Mouse (Mus musculus): ENCODE results near the gene Jkamp. TPM values are rescaled to one million over a fixed set of nuclear protein-coding genes. Genes with fewer than 3 reads are reported as not detected.

Gene Jkamp
- total RNA-seq, 2 experiments from 2014 or later: 10.4 to 11.4 TPM

DNA sequence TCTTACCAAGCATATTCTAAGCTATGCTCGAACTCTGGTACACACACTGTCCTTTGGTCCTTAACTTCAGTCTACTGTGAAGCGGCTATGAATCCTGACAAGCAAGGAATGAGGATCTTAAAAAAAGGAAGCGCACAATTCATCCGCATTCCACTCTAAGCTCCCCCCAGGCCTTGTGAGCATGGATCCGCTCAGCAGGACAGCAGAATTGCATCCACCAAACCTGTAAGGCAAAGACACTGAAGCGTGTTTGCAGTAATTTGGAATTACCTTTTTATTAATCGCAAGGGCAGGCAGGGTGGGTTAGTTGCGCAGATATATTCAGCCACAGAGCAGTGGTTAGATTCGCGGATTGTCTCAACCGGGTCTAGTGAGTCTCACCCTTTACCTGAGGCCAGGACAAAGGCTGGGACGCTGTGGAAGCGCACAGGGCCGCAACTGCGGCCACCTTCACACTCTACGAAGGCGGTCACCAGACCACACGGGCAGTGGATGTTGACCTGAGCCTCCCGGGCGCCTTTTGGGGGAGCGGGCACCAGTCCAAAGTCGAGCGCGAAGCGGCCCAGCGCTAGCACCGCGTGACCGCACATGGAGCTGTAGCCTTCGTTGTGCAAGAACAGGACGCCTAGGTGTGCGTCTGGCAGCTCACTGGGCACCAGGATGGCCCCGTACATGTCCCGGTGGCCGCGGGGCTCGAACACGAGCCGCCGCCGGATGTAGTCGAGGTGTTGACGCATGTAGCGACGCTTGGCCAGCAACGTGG, 947 bp upstream of the Jkamp start:
- no peak for DNase-seq
- intact Hi-C loops (cut with DNase I): no loop called here

DNA sequence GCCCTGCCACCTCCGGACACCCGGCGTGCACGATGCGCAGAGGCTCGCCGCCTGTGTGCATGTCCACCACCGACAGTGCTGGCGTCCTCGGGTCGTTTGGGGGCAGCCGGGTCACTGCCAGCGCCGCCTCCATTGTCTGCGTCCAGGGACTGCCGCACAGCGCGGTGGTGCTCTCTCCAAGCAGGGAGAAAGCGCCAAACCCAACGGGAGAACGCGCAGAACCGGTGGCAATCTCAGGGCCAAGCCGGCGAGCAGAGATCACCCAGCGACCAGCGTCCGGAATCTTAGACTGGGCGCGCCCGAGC, 413 bp upstream of the Jkamp start:
- intact Hi-C loops (cut with DNase I): no loop called here
- DNase-seq: no peak

DNA sequence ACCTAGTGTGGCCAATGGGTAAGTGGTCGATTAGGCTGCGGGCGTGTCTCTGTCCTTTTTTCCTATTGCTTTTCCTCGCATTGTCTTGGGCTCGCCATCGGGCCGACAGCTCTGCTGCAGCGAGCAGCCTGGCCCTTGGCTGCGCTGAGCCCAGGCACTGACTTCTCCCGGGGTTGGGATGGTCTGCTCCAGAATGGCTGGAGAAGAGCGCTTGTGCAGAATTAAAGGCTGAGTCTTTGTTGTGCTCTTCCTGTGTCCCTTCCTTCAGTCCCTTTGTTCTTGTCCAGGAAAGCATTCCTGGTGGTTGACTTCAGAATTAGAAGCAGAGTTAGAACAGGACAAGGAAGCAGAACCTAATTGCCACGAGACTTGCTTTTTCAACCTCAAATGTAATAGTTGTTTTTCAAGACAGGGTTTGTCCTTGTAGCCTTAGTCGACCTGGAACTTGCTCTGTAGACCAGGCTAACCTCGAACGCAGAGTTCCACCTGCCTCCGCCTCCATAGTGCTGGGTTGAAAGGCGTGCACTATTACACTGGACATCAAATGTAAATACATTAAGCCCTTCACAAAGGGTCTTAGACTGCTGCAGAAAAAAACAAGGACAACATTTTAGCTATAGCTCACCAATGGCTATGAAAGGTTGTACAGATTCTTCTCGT, 907 bp downstream of the Jkamp start:
- DNase-seq: no peak
- intact Hi-C loops (cut with DNase I): no loop called here

DNA sequence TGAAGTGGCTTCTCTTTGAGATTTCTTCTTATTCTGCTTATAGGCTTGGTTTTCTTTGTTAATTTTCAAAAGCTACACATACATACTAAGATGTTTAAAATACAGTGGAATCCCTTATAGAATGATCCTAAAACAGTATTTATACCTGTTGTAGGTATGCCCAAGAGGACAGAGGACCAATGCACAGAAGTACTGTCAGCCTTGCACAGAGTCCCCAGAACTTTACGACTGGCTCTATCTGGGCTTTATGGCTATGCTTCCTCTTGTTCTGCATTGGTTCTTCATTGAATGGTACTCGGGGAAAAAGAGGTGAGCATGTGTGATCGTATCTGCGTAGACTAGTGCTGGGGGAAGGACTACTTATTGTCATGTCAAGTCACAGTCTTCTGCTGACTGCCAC, 4.4 kb downstream of the Jkamp start:
- no peak for DNase-seq
- intact Hi-C loops (cut with DNase I): no loop called here

DNA sequence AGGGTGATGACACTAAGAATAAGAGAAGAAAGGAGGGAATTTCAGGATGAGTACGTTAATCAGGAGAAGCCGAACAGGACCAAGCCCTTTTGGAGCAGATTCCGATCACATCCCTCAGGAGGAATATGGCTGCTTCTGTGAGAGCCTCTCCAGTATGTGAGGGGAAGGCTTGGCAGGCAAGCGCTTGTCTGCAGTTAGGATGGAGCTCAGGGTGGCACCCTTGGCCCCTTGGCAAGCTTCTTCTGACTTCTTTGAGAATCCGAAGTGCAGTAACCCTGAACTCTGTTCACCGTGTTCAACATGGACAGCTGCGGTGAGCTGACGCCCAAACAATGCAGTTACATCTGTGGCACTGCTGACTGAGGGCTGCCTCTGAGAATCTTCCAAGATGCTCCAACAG, 11.6 kb downstream of the Jkamp start:
- DNase-seq: no peak
- intact Hi-C loops (cut with DNase I): no loop called here

DNA sequence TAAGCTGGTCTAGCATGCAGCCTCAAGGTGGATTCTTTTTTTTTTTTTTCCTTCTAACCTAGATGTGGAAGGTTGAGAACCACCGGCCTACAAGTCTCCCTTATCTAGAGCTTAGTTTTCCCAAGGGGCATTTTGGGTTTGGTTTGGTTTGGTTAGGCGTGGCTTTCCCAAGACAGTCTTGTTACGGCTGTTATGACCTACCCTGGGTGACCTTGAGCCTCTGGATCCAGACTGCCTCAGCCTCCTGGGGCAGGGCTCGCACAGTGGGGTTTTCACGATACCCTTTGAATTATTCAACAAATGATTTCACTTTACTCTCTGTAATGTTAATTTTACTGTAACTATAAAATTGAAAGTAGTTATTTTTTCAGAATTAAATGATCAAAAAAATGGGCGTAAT, 17.4 kb downstream of the Jkamp start:
- intact Hi-C loops (cut with DNase I): loop anchor here (5.0 to 10.0 kb wide), 2 partner anchors 325 to 552 kb away; no protein-coding TSS in a partner anchor
- no peak for DNase-seq

DNA sequence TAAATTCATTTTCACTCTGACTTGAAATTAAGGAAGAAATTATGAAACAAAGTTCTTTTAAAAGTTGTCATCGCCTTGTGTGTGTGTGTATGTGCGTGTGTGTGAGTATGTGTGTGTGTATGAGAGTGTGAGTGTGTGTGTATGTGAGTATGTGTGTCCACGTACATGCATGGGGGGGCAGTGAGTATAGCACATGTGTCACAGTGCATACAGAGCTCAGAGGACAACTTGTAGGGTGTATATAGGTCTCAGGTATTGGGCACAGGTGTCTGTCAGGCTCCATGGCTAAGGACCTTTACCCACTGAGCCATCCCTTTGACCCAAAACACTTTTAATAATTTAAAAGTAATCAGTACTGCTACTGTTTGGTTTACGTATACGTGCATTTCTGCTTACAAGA, 18.6 kb downstream of the Jkamp start:
- no peak for DNase-seq
- intact Hi-C loops (cut with DNase I): loop anchor here (5.0 to 10.0 kb wide), 2 partner anchors 323 to 551 kb away; no protein-coding TSS in a partner anchor

DNA sequence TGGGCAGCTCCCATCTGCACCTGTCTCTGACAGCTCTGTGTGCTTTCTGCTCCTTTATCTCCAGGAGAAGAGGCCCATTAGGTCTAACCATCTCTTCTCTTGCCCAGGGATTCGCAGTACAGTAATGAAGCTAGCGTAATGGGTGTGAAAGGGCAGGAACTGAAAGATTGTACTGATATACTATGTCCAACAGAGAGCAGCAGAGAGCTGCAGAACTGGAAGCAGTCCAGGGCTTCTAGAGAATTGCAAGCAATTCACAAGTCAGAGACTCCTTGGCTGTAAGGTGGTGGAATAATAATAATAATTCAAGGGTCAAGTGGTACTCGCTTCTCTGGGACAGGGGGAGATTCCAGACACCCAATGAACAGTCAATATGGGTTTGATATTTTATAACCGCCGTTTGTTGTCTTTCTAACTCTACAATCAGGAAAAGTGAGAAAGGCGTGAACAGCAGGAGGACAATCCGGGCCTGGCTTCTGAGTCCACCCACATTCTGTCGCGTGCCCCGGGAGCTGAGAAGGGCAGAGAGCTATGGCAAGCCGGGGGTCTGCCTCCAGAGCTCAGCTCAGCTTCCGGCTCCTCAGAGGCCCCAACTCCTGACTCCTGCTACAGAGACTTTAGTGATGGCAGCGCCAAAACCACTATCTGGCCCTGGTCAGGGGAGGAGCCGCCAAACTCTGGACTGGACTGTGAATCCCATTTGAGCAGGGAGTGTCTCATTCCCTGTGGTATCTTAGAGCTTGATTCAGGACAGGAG, 19.3 kb downstream of the Jkamp start:
- peak; percentile 33 to 44 for DNase-seq
- intact Hi-C loops (cut with DNase I): loop anchor here (5.0 to 10.0 kb wide), 2 partner anchors 323 to 550 kb away; no protein-coding TSS in a partner anchor

DNA sequence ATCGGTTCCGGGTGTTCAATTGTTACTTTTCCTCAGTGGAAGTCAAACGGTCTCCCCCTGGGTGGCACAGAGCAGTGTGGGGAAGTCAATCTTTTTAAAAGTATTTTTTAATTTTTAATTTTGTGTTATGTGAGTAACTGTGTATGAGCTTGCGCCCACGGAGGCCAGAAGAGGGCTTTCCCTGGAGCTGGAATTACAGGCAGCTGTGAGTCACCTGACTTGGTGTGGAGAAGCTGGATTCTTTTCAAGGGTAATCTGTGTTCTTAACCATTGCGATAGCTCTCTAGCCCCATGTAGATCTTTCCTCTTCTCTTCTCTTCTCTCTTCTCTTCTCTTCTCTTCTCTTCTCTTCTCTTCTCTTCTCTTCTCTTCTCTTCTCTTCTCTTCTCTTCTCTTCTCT, 29.7 kb downstream of the Jkamp start:
- DNase-seq: no peak
- intact Hi-C loops (cut with DNase I): no loop called here

DNA sequence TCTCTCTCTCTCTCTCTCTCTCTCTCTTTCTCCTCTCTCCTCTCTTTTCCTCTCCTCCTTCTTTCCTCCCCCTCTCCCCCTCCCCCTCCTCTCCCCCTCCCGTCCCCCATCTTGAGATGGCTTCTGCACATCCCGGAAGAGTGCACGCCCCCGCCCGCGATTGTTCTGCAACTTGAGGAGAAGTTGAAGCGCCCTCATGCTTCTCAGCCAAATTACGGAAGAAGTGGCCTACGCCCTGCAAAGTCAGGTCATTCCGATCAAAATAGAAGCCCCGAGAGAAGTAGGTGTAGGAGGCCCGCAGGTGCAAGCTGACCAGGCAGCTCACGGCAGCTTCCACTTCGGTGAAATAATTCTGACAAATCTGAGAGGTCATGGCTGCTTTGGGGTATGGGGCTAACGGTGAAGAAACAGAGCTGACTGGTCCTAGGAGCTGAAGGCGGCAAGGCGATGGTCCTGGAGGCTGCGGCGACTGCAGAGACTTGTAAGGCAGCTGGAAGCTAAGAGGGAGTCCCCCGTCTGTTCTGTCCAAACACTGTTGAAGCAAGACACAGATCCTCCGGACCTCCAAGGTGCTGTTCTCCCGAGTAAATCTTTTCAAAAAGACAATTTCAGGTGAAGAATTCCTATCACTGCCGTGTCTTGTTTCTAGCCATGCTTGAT, 30.4 kb downstream of the Jkamp start:
- intact Hi-C loops (cut with DNase I): no loop called here
- no peak for DNase-seq

DNA sequence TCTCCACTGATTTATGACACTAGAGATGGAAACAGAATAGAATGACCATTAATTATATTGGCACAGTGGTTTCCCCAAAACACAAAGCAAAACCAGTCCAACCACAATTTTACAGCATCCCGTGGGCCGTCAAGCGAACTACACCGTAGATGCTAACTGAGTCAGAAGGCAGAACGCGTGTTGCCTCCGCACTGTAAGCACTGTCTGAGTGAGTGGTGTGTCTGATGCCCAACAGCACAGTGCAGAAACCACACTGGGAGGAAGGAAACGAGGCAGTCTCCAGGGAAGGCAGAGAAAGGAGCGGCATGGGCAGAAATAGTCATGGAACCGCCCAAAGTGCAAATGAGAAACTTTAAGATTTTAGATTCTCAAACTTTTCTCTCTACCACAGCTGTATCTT, 43.8 kb downstream of the Jkamp start:
- DNase-seq: no peak
- intact Hi-C loops (cut with DNase I): no loop called here

DNA sequence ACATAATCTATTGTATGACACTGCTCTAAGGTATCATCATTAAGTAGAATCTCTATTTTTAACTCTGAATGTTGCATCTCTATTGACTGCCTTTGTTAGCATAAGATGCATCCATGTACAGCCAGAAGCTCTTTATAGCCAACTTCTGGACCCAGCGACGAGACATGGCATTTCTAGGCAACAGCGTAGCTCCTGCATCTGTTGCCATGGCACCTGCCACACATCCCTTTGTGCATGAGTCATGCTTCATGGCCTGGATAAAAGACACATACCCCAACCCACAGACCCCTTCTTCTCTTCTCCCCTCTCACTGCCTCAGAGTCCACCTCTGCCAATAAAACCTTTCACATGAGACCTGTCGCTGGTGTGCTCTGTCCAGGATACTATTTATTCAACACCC, 65.4 kb downstream of the Jkamp start:
- no peak for DNase-seq
- intact Hi-C loops (cut with DNase I): no loop called here

Small RNAs within 50 kb of the gene (microRNA-seq; reads per million reads assigned to microRNA genes)
- 0 reads per million in 2 experiments for gene Gm24466

Other genes starting within 250 kb of the Jkamp start
- gene Gpr135, start 14.5 kb upstream of the Jkamp start, total RNA-seq (2021): under 1 TPM; 0.17 to 0.18 TPM
- under 1 TPM; 0.87 to 0.94 TPM for gene L3hypdh, start 150 bp upstream of the Jkamp start, total RNA-seq (2021)
- not detected for gene Ccdc175, start 99.4 kb downstream of the Jkamp start, total RNA-seq (2021)

Data from gastrocnemius, postnatal 36 days (tissue).